Mouse (Mus musculus) ES-Bruce4 (cell line): Measurements from ENCODE around the gene Map3k6. TPM values are rescaled to one million over a fixed set of nuclear protein-coding genes. Genes with fewer than 3 reads are reported as not detected.

Experiments
- H3K27ac ChIP-seq: 2 replicates; pipeline ENCODE4 v1.5.1; 2012; ENCODE audit warnings: low read length, inconsistent platforms; ENCODE audit not compliant: insufficient read depth
- H3K27me3 ChIP-seq: 2 replicates; pipeline ENCODE4 v1.6.1; 2012; ENCODE audit warnings: mild to moderate bottlenecking, low read length, inconsistent platforms; ENCODE audit not compliant: control insufficient read depth, poor library complexity, insufficient read depth, severe bottlenecking
- H3K36me3 ChIP-seq: 2 replicates; pipeline ENCODE4 v1.6.1; 2012; ENCODE audit warnings: inconsistent platforms, mild to moderate bottlenecking, low read length, moderate library complexity; ENCODE audit not compliant: control insufficient read depth, poor library complexity, insufficient read depth, severe bottlenecking
- H3K4me1 ChIP-seq: one replicate; pipeline ENCODE4 v1.8.1; 2011; ENCODE audit warnings: low read length; ENCODE audit not compliant: control insufficient read depth, insufficient read depth
- H3K4me3 ChIP-seq: 2 replicates; pipeline ENCODE4 v1.5.1; 2011; ENCODE audit warnings: low read depth, mild to moderate bottlenecking, low read length
- H3K9ac ChIP-seq: 2 replicates; pipeline ENCODE4 v1.6.1; 2012; ENCODE audit warnings: low read depth, mild to moderate bottlenecking, inconsistent platforms; ENCODE audit not compliant: poor library complexity, severe bottlenecking
- H3K9me3 ChIP-seq: replicated peaks from 2 replicates; pipeline ENCODE4 v1.6.1; 2012; ENCODE audit warnings: mild to moderate bottlenecking, low read length, inconsistent platforms; ENCODE audit not compliant: control insufficient read depth, poor library complexity, insufficient read depth, severe bottlenecking
- CTCF ChIP-seq: IDR thresholded peaks from one replicate; pipeline ENCODE4 v1.8.1; 2011; ENCODE audit warnings: low read depth, low read length
- EP300 ChIP-seq: IDR thresholded peaks from 2 replicates; pipeline ENCODE4 v1.6.1; 2011; ENCODE audit warnings: low read depth, low read length; ENCODE audit not compliant: insufficient read depth
- POLR2A ChIP-seq: IDR thresholded peaks from one replicate; pipeline ENCODE4 v1.8.1; 2011; ENCODE audit warnings: low read length; ENCODE audit not compliant: insufficient read depth
- polyA plus RNA-seq: library from polyadenylated mRNA; stranded (reverse); fragments of >200 nt; gene quantifications from 2 replicates; pipeline ENCODE4 v1.2.4, GENCODE M21; 2011; ENCODE audit warnings: low read depth; ENCODE audit not compliant: missing spikeins, insufficient read depth, insufficient read length

Map3k6 gene
- polyA plus RNA-seq, 1 experiment: 3.8 TPM

- Histone ChIP-seq H3K27me3 (no peaks in the 10 kb centered on the region), H3K27ac (no peak overlapping the region), H3K36me3 (no peaks in the 10 kb centered on the region), H3K4me1 (peaks cover 2% of the 10 kb centered on the region), H3K9me3 (no peaks in the 10 kb centered on the region), H3K4me3 (no peak overlapping the region), H3K9ac (no peak overlapping the region)
- TF ChIP-seq POLR2A (no peak), EP300 (no peak), CTCF (no peak)
These were observed 37.0 kb upstream of the Map3k6 start for GRCm38 (mm10) chr4:133203591-133203990.

- Histone ChIP-seq H3K27ac (no peak overlapping the region), H3K9me3 (no peaks in the 10 kb centered on the region), H3K27me3 (no peaks in the 10 kb centered on the region), H3K4me1 (peaks cover 2% of the 10 kb centered on the region), H3K9ac (no peak overlapping the region), H3K36me3 (no peaks in the 10 kb centered on the region), H3K4me3 (no peak overlapping the region)
- TF ChIP-seq POLR2A (no peak), CTCF (no peak), EP300 (no peak)
These were observed 36.2 kb upstream of the Map3k6 start for GRCm38 (mm10) chr4:133204379-133204778.

- Histone ChIP-seq H3K27ac (no peak overlapping the region), H3K4me3 (no peak overlapping the region), H3K9ac (no peak overlapping the region), H3K9me3 (no peaks in the 10 kb centered on the region), H3K4me1 (no peaks in the 10 kb centered on the region), H3K27me3 (no peaks in the 10 kb centered on the region), H3K36me3 (no peaks in the 10 kb centered on the region)
- TF ChIP-seq EP300: no peak
- peak; percentile 80 for TF ChIP-seq CTCF
- TF ChIP-seq POLR2A: no peak
These were observed 31.3 kb upstream of the Map3k6 start for GRCm38 (mm10) chr4:133209366-133209765.

GRCm38 (mm10) chr4:133210023-133210787 lies 30.4 kb upstream of the Map3k6 start:
- no peak for TF ChIP-seq EP300
- no peaks in the 10 kb centered on the region for H3K9me3 ChIP-seq
- no peak overlapping the region for H3K4me3 ChIP-seq
- no peaks in the 10 kb centered on the region for H3K36me3 ChIP-seq
- no peaks in the 10 kb centered on the region for H3K4me1 ChIP-seq
- no peak overlapping the region for H3K27ac ChIP-seq
- H3K9ac ChIP-seq: no peak overlapping the region
- H3K27me3 ChIP-seq: no peaks in the 10 kb centered on the region

- TF ChIP-seq CTCF (no peak), EP300 (no peak), POLR2A (no peak)
- no peak overlapping the region for H3K27ac ChIP-seq
- no peak overlapping the region for H3K9ac ChIP-seq
- H3K36me3 ChIP-seq: no peaks in the 10 kb centered on the region
- no peaks in the 10 kb centered on the region for H3K4me1 ChIP-seq
- H3K27me3 ChIP-seq: no peaks in the 10 kb centered on the region
- H3K9me3 ChIP-seq: no peaks in the 10 kb centered on the region
- H3K4me3 ChIP-seq: no peak overlapping the region
These were observed 29.7 kb upstream of the Map3k6 start for GRCm38 (mm10) chr4:133210788-133211390.

- peak within 1 kb of the TSS; percentile 95 for H3K4me3 ChIP-seq
- no peaks in the 10 kb centered on the region for H3K9me3 ChIP-seq
- TF ChIP-seq POLR2A: no peak
- no peak for TF ChIP-seq CTCF
- TF ChIP-seq EP300: no peak
- H3K36me3 ChIP-seq: no peaks in the 10 kb centered on the region
- H3K4me1 ChIP-seq: no peaks in the 10 kb centered on the region
- no peak within 1 kb of the TSS for H3K27ac ChIP-seq
- peak within 1 kb of the TSS; percentile 76 for H3K9ac ChIP-seq
- no peaks in the 10 kb centered on the region for H3K27me3 ChIP-seq
These were observed 28.7 kb upstream of the Map3k6 start, which contains the start of the genes Cd164l2 and Gpr3 for GRCm38 (mm10) chr4:133211751-133212561. Gene Cd164l2, plus strand, starts transcription at chr4:133212131. Gene Gpr3, minus strand, starts transcription at chr4:133212536.
